Mouse (Mus musculus) olfactory bulb, adult 2 months (tissue): ENCODE results near the gene Clec16a.

Source experiments
- CTCF ChIP-seq: fragments of 200-500 bp; IDR thresholded peaks from 2 replicates; pipeline ENCODE4 v1.5.1; 2012; ENCODE audit warnings: low read depth, mild to moderate bottlenecking, low read length, moderate library complexity; ENCODE audit not compliant: insufficient read depth
- POLR2A ChIP-seq: fragments of 200-500 bp; IDR thresholded peaks from 2 replicates; pipeline ENCODE4 v1.6.1; 2012; ENCODE audit warnings: mild to moderate bottlenecking, low read depth, low read length, moderate library complexity; ENCODE audit not compliant: insufficient read depth

GRCm38 (mm10) chr16:10627136-10627668, 82.1 kb downstream of the Clec16a start:
- no peak for TF ChIP-seq POLR2A
- no peak for TF ChIP-seq CTCF
